Mouse (Mus musculus) MEL (cell line): Measurements from ENCODE around the gene Gipc3. TPM values are rescaled to one million over a fixed set of nuclear protein-coding genes. Genes with fewer than 3 reads are reported as not detected.

Experiments
- DNase-seq: peaks from one replicate; pipeline ENCODE4 v3.0.0; 2011; ENCODE audit warnings: low read depth, low spot score
- H3K27ac ChIP-seq: 2 replicates; pipeline ENCODE4 v1.5.1; 2012; ENCODE audit warnings: low read depth, mild to moderate bottlenecking, control low read depth, low read length, moderate library complexity; ENCODE audit not compliant: control insufficient read depth
- H3K27me3 ChIP-seq, 2 experiments: fragments of 150-350 bp in 1 of 2; sonication (generic) in 1 of 2; 2 replicates each; pipeline ENCODE4 v1.6.1; 2012; ENCODE audit warnings: low read length in 2 of 2, mild to moderate bottlenecking in 2 of 2, improper control_type of control experiment in 1 of 2, moderate library complexity in 1 of 2; ENCODE audit not compliant: insufficient read depth in 2 of 2, control insufficient read depth in 1 of 2
- H3K36me3 ChIP-seq, 2 experiments: 2 replicates each; pipeline ENCODE4 v1.6.1; 2012 to 2014; ENCODE audit warnings: low read length in 2 of 2, improper control_type of control experiment in 1 of 2, inconsistent platforms in 1 of 2, mild to moderate bottlenecking in 1 of 2; ENCODE audit not compliant: insufficient read depth in 2 of 2, control insufficient read depth in 1 of 2
- H3K4me1 ChIP-seq, 2 experiments: fragments of 150-350 bp in 1 of 2; sonication (generic) in 1 of 2; 2 replicates each; pipeline ENCODE4 v1.6.1; 2012; ENCODE audit warnings: low read length in 2 of 2, improper control_type of control experiment in 1 of 2, mild to moderate bottlenecking in 1 of 2; ENCODE audit not compliant: insufficient read depth in 2 of 2, control insufficient read depth in 1 of 2
- H3K4me3 ChIP-seq, 2 experiments: fragments of 150-350 bp in 1 of 2; sonication (generic) in 1 of 2; 2 replicates each; pipeline ENCODE4 v1.5.1; 2012; ENCODE audit warnings: low read depth in 2 of 2, low read length in 2 of 2, mild to moderate bottlenecking in 2 of 2, moderate library complexity in 2 of 2, control low read depth in 1 of 2, improper control_type of control experiment in 1 of 2; ENCODE audit not compliant: control insufficient read depth in 1 of 2, insufficient read depth in 1 of 2
- H3K79me2 ChIP-seq: 2 replicates; pipeline ENCODE4 v1.6.1; 2012; ENCODE audit warnings: mild to moderate bottlenecking, low read length, moderate library complexity; ENCODE audit not compliant: control insufficient read depth, poor library complexity, insufficient read depth
- H3K9ac ChIP-seq: 2 replicates; pipeline ENCODE4 v1.6.1; 2012; ENCODE audit warnings: low read depth, mild to moderate bottlenecking, control low read depth, low read length, moderate library complexity; ENCODE audit not compliant: control insufficient read depth, poor library complexity, severe bottlenecking
- H3K9me3 ChIP-seq: fragments of 150-350 bp; sonication (generic); replicated peaks from 2 replicates; pipeline ENCODE4 v1.6.1; 2012; ENCODE audit warnings: mild to moderate bottlenecking, low read length, improper control_type of control experiment, moderate library complexity; ENCODE audit not compliant: insufficient read depth
- BHLHE40 ChIP-seq: IDR thresholded peaks from 2 replicates; pipeline ENCODE4 v1.6.1; 2012; ENCODE audit warnings: low read depth, mild to moderate bottlenecking, inconsistent platforms, low read length, improper control_type of control experiment, borderline replicate concordance
- CHD2 ChIP-seq: IDR thresholded peaks from 2 replicates; pipeline ENCODE4 v1.6.1; 2011; ENCODE audit warnings: low read length, improper control_type of control experiment
- CTCF ChIP-seq, 3 experiments: IDR thresholded peaks in 2 of 3; conservative IDR thresholded peaks in 1 of 3; 2 replicates each; pipeline ENCODE4 v1.5.1; 2011 to 2012; ENCODE audit warnings: low read length in 3 of 3, low read depth in 2 of 3, mild to moderate bottlenecking in 2 of 3, improper control_type of control experiment in 1 of 3, inconsistent platforms in 1 of 3, mixed read lengths in 1 of 3, moderate library complexity in 1 of 3; ENCODE audit not compliant: control insufficient read depth in 1 of 3, insufficient read depth in 1 of 3, poor library complexity in 1 of 3, severe bottlenecking in 1 of 3
- E2F4 ChIP-seq: IDR thresholded peaks from 2 replicates; pipeline ENCODE4 v1.6.1; 2011; ENCODE audit warnings: low read depth, low read length, improper control_type of control experiment, borderline replicate concordance
- ELF1 ChIP-seq: IDR thresholded peaks from 2 replicates; pipeline ENCODE4 v1.6.1; 2014; ENCODE audit warnings: low read depth, mild to moderate bottlenecking, inconsistent platforms, low read length, improper control_type of control experiment, moderate library complexity
- EP300 ChIP-seq, 2 experiments: IDR thresholded peaks; 2 replicates each; pipeline ENCODE4 v1.6.1; 2011; ENCODE audit warnings: improper control_type of control experiment in 2 of 2, low read length in 2 of 2, low read depth in 1 of 2, mild to moderate bottlenecking in 1 of 2
- GABPA ChIP-seq: IDR thresholded peaks from 2 replicates; pipeline ENCODE4 v1.6.1; 2012; ENCODE audit warnings: low read depth, mild to moderate bottlenecking, inconsistent platforms, low read length, improper control_type of control experiment, moderate library complexity
- GATA1 ChIP-seq: IDR thresholded peaks from 2 replicates; pipeline ENCODE4 v1.6.1; 2011; ENCODE audit warnings: low read depth, low read length, improper control_type of control experiment
- HCFC1 ChIP-seq: IDR thresholded peaks from 2 replicates; pipeline ENCODE4 v1.6.1; 2012; ENCODE audit warnings: low read depth, mild to moderate bottlenecking, inconsistent platforms, low read length, improper control_type of control experiment, moderate library complexity
- JUND ChIP-seq: IDR thresholded peaks from 2 replicates; pipeline ENCODE4 v1.6.1; 2011; ENCODE audit warnings: low read depth, mild to moderate bottlenecking, improper control_type of control experiment, low read length
- KAT2A ChIP-seq: conservative IDR thresholded peaks from 2 replicates; pipeline ENCODE4 v1.6.1; 2012; ENCODE audit warnings: low read depth, low read length, improper control_type of control experiment, inconsistent platforms
- MAFK ChIP-seq: IDR thresholded peaks from 2 replicates; pipeline ENCODE4 v1.6.1; 2011; ENCODE audit warnings: low read depth, mild to moderate bottlenecking, low read length, improper control_type of control experiment, borderline replicate concordance
- MAX ChIP-seq: IDR thresholded peaks from 2 replicates; pipeline ENCODE4 v1.6.1; 2011; ENCODE audit warnings: low read length, improper control_type of control experiment
- MAZ ChIP-seq: IDR thresholded peaks from 2 replicates; pipeline ENCODE4 v1.6.1; 2012; ENCODE audit warnings: low read depth, mild to moderate bottlenecking, inconsistent platforms, low read length, improper control_type of control experiment
- MXI1 ChIP-seq: IDR thresholded peaks from 2 replicates; pipeline ENCODE4 v1.6.1; 2011; ENCODE audit warnings: mild to moderate bottlenecking, low read depth, low read length, improper control_type of control experiment
- MYB ChIP-seq: IDR thresholded peaks from 2 replicates; pipeline ENCODE4 v1.6.1; 2011; ENCODE audit warnings: mild to moderate bottlenecking, low read depth, low read length, improper control_type of control experiment
- MYC ChIP-seq: IDR thresholded peaks from 2 replicates; pipeline ENCODE4 v1.6.1; 2011; ENCODE audit warnings: low read depth, mild to moderate bottlenecking, low read length, improper control_type of control experiment, moderate library complexity
- NELFE ChIP-seq: IDR thresholded peaks from 2 replicates; pipeline ENCODE4 v1.6.1; 2011; ENCODE audit warnings: low read depth, low read length, improper control_type of control experiment
- NRF1 ChIP-seq: IDR thresholded peaks from 2 replicates; pipeline ENCODE4 v1.6.1; 2014; ENCODE audit warnings: low read depth, mild to moderate bottlenecking, inconsistent platforms, low read length, improper control_type of control experiment, moderate library complexity; ENCODE audit not compliant: poor library complexity, insufficient read depth, severe bottlenecking
- POLR2A ChIP-seq, 2 experiments: IDR thresholded peaks; 2 replicates each; pipeline ENCODE4 v1.6.1; 2011 to 2012; ENCODE audit warnings: low read length in 2 of 2, mild to moderate bottlenecking in 2 of 2, control low read depth in 1 of 2, improper control_type of control experiment in 1 of 2, low read depth in 1 of 2, moderate library complexity in 1 of 2; ENCODE audit not compliant: control insufficient read depth in 1 of 2, insufficient read depth in 1 of 2, poor library complexity in 1 of 2
- POLR2AphosphoS2 ChIP-seq: IDR thresholded peaks from 2 replicates; pipeline ENCODE4 v1.6.1; 2011; ENCODE audit warnings: low read length, improper control_type of control experiment
- POLR2AphosphoS5 ChIP-seq: IDR thresholded peaks from 2 replicates; pipeline ENCODE4 v1.6.1; 2012; ENCODE audit warnings: low read depth, borderline replicate concordance, mild to moderate bottlenecking, inconsistent platforms, low read length, moderate library complexity, mixed read lengths
- RAD21 ChIP-seq: IDR thresholded peaks from 2 replicates; pipeline ENCODE4 v1.6.1; 2011; ENCODE audit warnings: mild to moderate bottlenecking, low read depth, low read length, improper control_type of control experiment
- RCOR1 ChIP-seq: IDR thresholded peaks from 2 replicates; pipeline ENCODE4 v1.6.1; 2012; ENCODE audit warnings: low read depth, mild to moderate bottlenecking, inconsistent platforms, low read length, improper control_type of control experiment
- SIN3A ChIP-seq: IDR thresholded peaks from 2 replicates; pipeline ENCODE4 v1.6.1; 2012; ENCODE audit warnings: low read length, improper control_type of control experiment, inconsistent platforms
- SMC3 ChIP-seq: IDR thresholded peaks from 2 replicates; pipeline ENCODE4 v1.6.1; 2011; ENCODE audit warnings: low read depth, low read length, improper control_type of control experiment
- TAL1 ChIP-seq: IDR thresholded peaks from 2 replicates; pipeline ENCODE4 v1.6.1; 2012; ENCODE audit warnings: mild to moderate bottlenecking, inconsistent platforms, low read length, moderate library complexity, mixed read lengths
- TBP ChIP-seq: IDR thresholded peaks from 2 replicates; pipeline ENCODE4 v1.8.0; 2011; ENCODE audit warnings: low read depth, low read length, improper control_type of control experiment
- TCF12 ChIP-seq: IDR thresholded peaks from 2 replicates; pipeline ENCODE4 v1.6.1; 2014; ENCODE audit warnings: low read depth, mild to moderate bottlenecking, inconsistent platforms, low read length, improper control_type of control experiment, moderate library complexity
- UBTF ChIP-seq: IDR thresholded peaks from 2 replicates; pipeline ENCODE4 v1.6.1; 2012; ENCODE audit warnings: low read depth, mild to moderate bottlenecking, inconsistent platforms, low read length, improper control_type of control experiment, moderate library complexity, borderline replicate concordance; ENCODE audit not compliant: insufficient read depth
- USF1 ChIP-seq: IDR thresholded peaks from 2 replicates; pipeline ENCODE4 v1.6.1; 2014; ENCODE audit warnings: low read depth, mild to moderate bottlenecking, inconsistent platforms, low read length, improper control_type of control experiment, moderate library complexity
- USF2 ChIP-seq, 2 experiments: IDR thresholded peaks; 2 replicates each; pipeline ENCODE4 v1.6.1; 2011 to 2012; ENCODE audit warnings: improper control_type of control experiment in 2 of 2, low read length in 2 of 2, borderline replicate concordance in 1 of 2, inconsistent platforms in 1 of 2, low read depth in 1 of 2, mild to moderate bottlenecking in 1 of 2; ENCODE audit not compliant: insufficient read depth in 1 of 2
- ZC3H11A ChIP-seq: IDR thresholded peaks from 2 replicates; pipeline ENCODE4 v1.6.1; 2012; ENCODE audit warnings: low read depth, mild to moderate bottlenecking, inconsistent platforms, low read length, improper control_type of control experiment
- ZKSCAN1 ChIP-seq: IDR thresholded peaks from 2 replicates; pipeline ENCODE4 v1.6.1; 2012; ENCODE audit warnings: low read depth, mild to moderate bottlenecking, inconsistent platforms, low read length, improper control_type of control experiment, moderate library complexity
- ZMIZ1 ChIP-seq: IDR thresholded peaks from 2 replicates; pipeline ENCODE4 v1.6.1; 2012; ENCODE audit warnings: low read depth, mild to moderate bottlenecking, inconsistent platforms, low read length, improper control_type of control experiment, moderate library complexity
- ZNF384 ChIP-seq: IDR thresholded peaks from 2 replicates; pipeline ENCODE4 v1.6.1; 2012; ENCODE audit warnings: low read depth, mild to moderate bottlenecking, inconsistent platforms, low read length, improper control_type of control experiment
- polyA plus RNA-seq, 2 experiments: library from polyadenylated mRNA; stranded (reverse) in 1 of 2; unstranded in 1 of 2; fragments of >175 nt in 1 of 2; fragments of >200 nt in 1 of 2; gene quantifications; 2 replicates each; pipeline versions ENCODE4 v1.2.1 to v1.2.4; 2012; ENCODE audit warnings: low replicate concordance in 2 of 2, low read depth in 1 of 2; ENCODE audit not compliant: insufficient read length in 2 of 2, insufficient read depth in 1 of 2, missing spikeins in 1 of 2
- total RNA-seq: library from RNA; depleted of rRNA; stranded (reverse); fragments of 300-350 nt; gene quantifications from 2 replicates; pipeline ENCODE4 v1.2.3, GENCODE M21; 2012

Gipc3 gene
- total and polyA plus RNA-seq, 3 experiments = not detected

DNA sequence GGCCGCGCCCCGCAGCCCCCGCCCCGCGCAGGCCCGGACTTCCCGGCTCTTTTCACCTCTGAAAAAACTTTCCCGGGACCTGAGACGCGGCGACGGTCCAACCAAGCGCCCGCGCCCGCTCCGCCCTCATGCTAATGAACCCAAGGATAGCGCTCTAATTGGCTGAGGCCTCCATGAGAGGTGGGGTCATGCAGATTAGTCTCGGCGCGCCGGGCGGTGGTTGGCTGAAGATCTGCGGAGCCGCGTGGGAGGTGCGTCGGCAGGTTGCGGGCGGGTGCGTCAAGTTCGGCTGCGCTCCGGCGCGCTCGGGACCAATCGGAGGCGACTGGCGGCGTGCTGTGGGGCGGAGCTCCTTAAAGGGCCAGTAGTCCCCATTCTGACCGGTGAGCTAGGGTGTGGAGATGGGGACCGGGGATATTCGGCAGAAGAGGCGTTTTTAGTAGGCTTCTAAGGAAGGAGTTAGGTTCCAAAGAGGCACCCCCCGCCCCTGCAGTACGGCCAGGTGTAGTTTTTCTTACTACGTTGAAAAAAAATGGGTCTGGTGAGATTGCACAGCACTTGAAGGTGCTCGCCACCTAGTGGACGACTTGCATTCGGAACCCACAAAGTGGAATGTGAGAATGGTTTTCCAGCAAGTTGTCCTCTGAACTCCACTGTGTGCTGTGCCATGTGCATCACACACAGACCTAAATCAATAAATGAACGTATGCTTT is 7.4 kb upstream of the Gipc3 start, which contains the start of gene Hmg20b:
Hmg20b (minus strand) TSS at position 130 of the 713 bp plus-strand sequence.
- H3K27ac ChIP-seq = peak within 1 kb of the TSS; percentile 86
- no peaks in the 10 kb centered on the region for H3K27me3 ChIP-seq
- peaks cover 8 to 13% of the 10 kb centered on the region in 2 experiments; a peak in 3 of 4 replicates for H3K4me1 ChIP-seq
- peaks cover 0 to 14% of the 10 kb centered on the region in 2 experiments; a peak in 2 of 4 replicates for H3K36me3 ChIP-seq
- peak; percentile 100 for DNase-seq
- peak within 1 kb of the TSS; percentile 84 for H3K9ac ChIP-seq
- H3K4me3 ChIP-seq = peak within 1 kb of the TSS; percentile 81 to 94
- H3K9me3 ChIP-seq = no peaks in the 10 kb centered on the region
- peaks cover 4% of the 10 kb centered on the region; the same call in 1 of the 2 replicates for H3K79me2 ChIP-seq
- no peak for TF ChIP-seq GATA1
- TF ChIP-seq TAL1 = no peak
- 0 out of 4 replicates have a peak, but pooled peaks of 1 of the 2 experiments have one; percentile 3 for TF ChIP-seq EP300 (IDR thresholded peaks at IDR 0.05; ENCODE audit: low read depth in 1 of 2, low read length in 2 of 2)
- no peak for TF ChIP-seq USF2 (IDR thresholded peaks at IDR 0.05; ENCODE audit: borderline replicate concordance in 1 of 2, insufficient read depth in 1 of 2, low read depth in 1 of 2, low read length in 2 of 2)
- TF ChIP-seq TCF12 = 0 out of 2 replicates have a peak, but pooled peaks have one; percentile 4
- peak; percentile 61; the same call in 1 of the 2 replicates for TF ChIP-seq MXI1
- peak; percentile 47 for TF ChIP-seq USF1
- peak; percentile 69; the same call in 1 of the 2 replicates for TF ChIP-seq KAT2A
- peak; percentile 60 for TF ChIP-seq NELFE
- TF ChIP-seq UBTF = no peak
- 0 out of 2 replicates have a peak, but pooled peaks have one; percentile 10 for TF ChIP-seq ZC3H11A
- TF ChIP-seq GABPA = no peak
- peak; percentile 63 for TF ChIP-seq MAZ
- peak; percentile 35 for TF ChIP-seq RAD21
- peak; percentile 60 for TF ChIP-seq SIN3A
- no peak for TF ChIP-seq MAFK
- TF ChIP-seq MYC = peak; percentile 86
- peak; percentile 71 to 81 (median 79) for TF ChIP-seq CTCF (IDR thresholded peaks at IDR 0.05 in 2 of 3, conservative IDR thresholded peaks at IDR 0.05 in 1 of 3; ENCODE audit: control insufficient read depth in 1 of 3, insufficient read depth in 1 of 3, low read depth in 2 of 3, low read length in 3 of 3, poor library complexity in 1 of 3, severe bottlenecking in 1 of 3)
- TF ChIP-seq NRF1 = peak; percentile 66
- peak; percentile 56; the same call in 1 of the 2 replicates for TF ChIP-seq MAX
- peak; percentile 62 for TF ChIP-seq ELF1
- peak; percentile 26 for TF ChIP-seq CHD2
- TF ChIP-seq SMC3 = peak; percentile 55
- no peak for TF ChIP-seq POLR2AphosphoS5
- peak; percentile 87 for TF ChIP-seq ZNF384
- peak; percentile 54; the same call in 1 of the 2 replicates for TF ChIP-seq POLR2AphosphoS2
- 0 out of 2 replicates have a peak, but pooled peaks have one; percentile 13 for TF ChIP-seq ZMIZ1
- no peak for TF ChIP-seq ZKSCAN1
- TF ChIP-seq MYB = no peak
- TF ChIP-seq BHLHE40 = no peak; the same call in 1 of the 2 replicates
- TF ChIP-seq HCFC1 = peak; percentile 90
- peak; percentile 79; the same call in 1 of the 2 replicates for TF ChIP-seq TBP
- TF ChIP-seq RCOR1 = no peak
- no peak for TF ChIP-seq JUND
- no peak for TF ChIP-seq E2F4
- peak; percentile 31 to 49; a peak in 2 of 4 replicates for TF ChIP-seq POLR2A (IDR thresholded peaks at IDR 0.05; ENCODE audit: control insufficient read depth in 1 of 2, insufficient read depth in 1 of 2, low read depth in 1 of 2, low read length in 2 of 2, poor library complexity in 1 of 2)
